ENCODE assay signal across 7 mouse cellular contexts in genomic region chr11:120186821-120187235, GRCm38 (mm10). TPM values are rescaled to one million over a fixed set of nuclear protein-coding genes. Genes with fewer than 3 reads are reported as not detected.
DNase-seq lines count a peak whose midpoint lies in the region; ATAC-seq and TF ChIP-seq lines count a peak whose summit lies in the region.

No protein-coding gene starts in this region.

- H3K9me3 ChIP-seq in forebrain, postnatal 0 days (ENCODE audit: low read length), result no peaks in the 10 kb centered on the region

- TF ChIP-seq CTCF in forebrain, postnatal 0 days (IDR thresholded peaks at IDR 0.05; ENCODE audit: low read depth), result no peak

- peak overlapping the region; percentile 95 for H3K9ac ChIP-seq in forebrain, postnatal 0 days

- H3K4me1 ChIP-seq in forebrain, postnatal 0 days (ENCODE audit: insufficient read depth), result peaks cover 25% of the 10 kb centered on the region

- H3K4me3 ChIP-seq in forebrain, postnatal 0 days (ENCODE audit: low read depth, low read length), result peak overlapping the region; percentile 92

- WGBS in forebrain, postnatal 0 days, result 5% methylated on average over 20 of the region's 20 CpGs

- intact Hi-C loops in gastrocnemius, postnatal 14 days (cut with DNase I; ENCODE audit: low total_unique reads), result loop anchor here (1.0 kb wide), 1 partner anchor 48 kb away; no protein-coding TSS in a partner anchor

- H3K4me2 ChIP-seq in forebrain, postnatal 0 days (ENCODE audit: low read depth), result peak overlapping the region; percentile 97

- no peaks in the 10 kb centered on the region for H3K36me3 ChIP-seq in forebrain, postnatal 0 days (ENCODE audit: insufficient read depth)

- 0 out of 2 replicates have a peak overlapping the region, but pooled peaks have one; percentile 21 for H3K27ac ChIP-seq in forebrain, postnatal 0 days (ENCODE audit: low read depth, low read length)

- DNase-seq in ES-CJ7 (ENCODE audit: low read depth, low spot score), result peak; percentile 52
- peak; percentile 33 for DNase-seq in adrenal gland, adult 8-10 months
- peak; percentile 61 for DNase-seq in forebrain, postnatal 0 days
- peak; percentile 48 for DNase-seq in kidney, adult 9 months
- peak; percentile 18 for DNase-seq in lung, postnatal 14 days
- no peak for DNase-seq in gastrocnemius, postnatal 14 days

- ATAC-seq in forebrain, postnatal 0 days, result no peak
- ATAC-seq in inflammation-experienced regulatory T-cells, adult 6 months, result no peak

- no peaks in the 10 kb centered on the region for H3K27me3 ChIP-seq in forebrain, postnatal 0 days (ENCODE audit: insufficient read depth, low read length)

RNA-seq across cellular contexts. Expression of gene Slc38a10, which starts 35.7 kb away (rescaled TPM):
- total RNA-seq in adrenal gland, adult 8-10 months (2022), result 100 to 1,000 TPM; 155 to 215 (median 187) TPM
- 114 and 147 TPM in 2 replicates for total RNA-seq in forebrain, postnatal 0 days (2014; rRNA removed)
- 90.4 and 97.0 TPM in 2 replicates for polyA plus RNA-seq in forebrain, postnatal 0 days (2015; fragmentation: Nextera tagmentation; extraction: Ambion mirVana)
- 10 to 100 TPM; 39.7 to 62.8 (median 44.1) TPM for polyA plus RNA-seq in inflammation-experienced regulatory T-cells, adult 6 months (2017; shearing (Covaris generic))
- total RNA-seq in gastrocnemius, postnatal 14 days (2021), result 10 to 100 TPM; 56.1 to 60.8 TPM

RNA-seq across cellular contexts. Expression of gene Bahcc1, which starts 45.9 kb away (rescaled TPM):
- 10 to 100 TPM; 16.6 to 24.5 (median 19.5) TPM for total RNA-seq in adrenal gland, adult 8-10 months (2022)
- 19.3 and 26.5 TPM in 2 replicates for total RNA-seq in forebrain, postnatal 0 days (2014; rRNA removed)
- polyA plus RNA-seq in forebrain, postnatal 0 days (2015; fragmentation: Nextera tagmentation; extraction: Ambion mirVana), result 3.9 and 6.5 TPM in 2 replicates
- polyA plus RNA-seq in inflammation-experienced regulatory T-cells, adult 6 months (2017; shearing (Covaris generic)), result not detected
- 1 to 10 TPM; 3.4 to 8.1 TPM for total RNA-seq in gastrocnemius, postnatal 14 days (2021)
